Mouse (Mus musculus) kidney, adult 10 weeks (tissue): ENCODE data around the gene Haus3. TPM values are rescaled to one million over a fixed set of nuclear protein-coding genes. Genes with fewer than 3 reads are reported as not detected.

Source experiments
- polyA plus RNA-seq: library from polyadenylated mRNA; stranded (reverse); fragments of 350-450 nt; fragmentation: Illumina TruSeq; extraction: RNeasy Lipid Tissue Mini Kit (QIAGEN cat#74804); gene quantifications from one replicate; pipeline ENCODE4 v1.2.3, GENCODE M21; 2014; ENCODE audit warnings: low read depth, low replicate concordance

Gene Haus3
- 17.9 TPM for polyA plus RNA-seq

GRCm38 (mm10) chr5:34168950-34169891 is at the start of gene Haus3, which contains the start of gene Poln:
Gene Haus3, minus strand, starts transcription at chr5:34169527.
Gene Poln, minus strand, starts transcription at chr5:34169448.

DNA sequence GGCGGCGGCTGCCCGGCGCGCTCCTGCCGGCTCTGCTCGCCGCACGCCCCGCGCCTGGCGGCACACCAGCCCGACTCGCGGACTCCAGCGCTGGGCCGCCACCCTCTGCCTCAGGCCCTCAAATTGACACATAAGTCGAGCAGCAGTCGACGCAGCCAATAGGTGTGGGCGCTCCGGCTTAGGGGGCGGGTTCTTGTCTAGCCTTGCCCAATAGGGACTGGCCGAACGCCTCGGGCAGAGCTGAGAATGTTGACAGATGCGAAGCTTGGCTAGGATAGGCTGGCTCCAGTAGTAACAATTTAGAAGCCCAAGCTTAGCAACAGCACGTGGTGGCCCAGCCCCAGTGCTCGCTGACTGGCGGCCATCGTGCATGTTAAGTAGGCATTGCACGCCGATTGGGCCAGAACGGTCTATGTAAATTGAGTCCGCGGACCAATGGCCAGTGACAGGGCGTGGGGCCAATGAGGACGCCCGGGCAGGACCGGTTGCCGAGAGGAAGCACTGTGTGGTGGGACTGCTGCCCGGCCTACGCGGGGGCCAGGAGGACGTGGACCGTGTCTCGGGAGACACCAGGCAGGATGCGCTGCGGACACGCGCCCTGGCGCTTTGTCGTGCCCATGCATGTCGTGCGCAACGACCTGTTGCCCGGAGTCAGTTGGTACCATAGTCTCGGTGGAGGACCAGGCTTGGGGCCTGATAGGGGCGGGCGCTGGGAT is 18.4 kb upstream of the Haus3 start, which contains the start of gene Mxd4:
Gene Mxd4, minus strand, starts transcription at position 120 of the 716 bp plus-strand sequence.

Other genes with a start within 250 kb of the Haus3 start
- 2.2 TPM for gene Nelfa, start 233.1 kb downstream of the Haus3 start, polyA plus RNA-seq
- gene Gm1673, start 186.1 kb downstream of the Haus3 start, polyA plus RNA-seq: not detected
- gene Nat8l, start 173.5 kb downstream of the Haus3 start, polyA plus RNA-seq: not detected
- gene Poln, start 79 bp downstream of the Haus3 start, polyA plus RNA-seq: 0.16 TPM
- 8.2 TPM for gene Mxd4, start 18.2 kb upstream of the Haus3 start, polyA plus RNA-seq
- not detected for gene Zfyve28, start 118.9 kb upstream of the Haus3 start, polyA plus RNA-seq
- not detected for gene Cfap99, start 119.1 kb upstream of the Haus3 start, polyA plus RNA-seq
- 76.3 TPM for gene Rnf4, start 166.8 kb upstream of the Haus3 start, polyA plus RNA-seq
- 12.4 TPM for gene Fam193a, start 200.4 kb upstream of the Haus3 start, polyA plus RNA-seq